Mouse (Mus musculus): ENCODE results near the gene Dhrs7. TPM values are rescaled to one million over a fixed set of nuclear protein-coding genes. Genes with fewer than 3 reads are reported as not detected.
A peak's percentile ranks its signal among the peaks of the same experiment; 100 is the strongest.

Dhrs7 gene
- total and polyA plus RNA-seq, 3 experiments, result 7.2 to 31.6 (median 14.4) TPM

GRCm38 (mm10) chr12:72638025-72638424 is 26.7 kb downstream of the Dhrs7 start:
- Histone ChIP-seq H3K27me3 (ENCODE audit: insufficient read depth, low read length) (no peaks in the 10 kb centered on the region; the same call in 1 of the 2 replicates), H3K4me1 (ENCODE audit: insufficient read depth, low read depth, low read length) (no peaks in the 10 kb centered on the region), H3K36me3 (replicated peaks) (no peaks in the 10 kb centered on the region), H3K9me3 (replicated peaks) (no peaks in the 10 kb centered on the region), H3K4me3 (ENCODE audit: low read depth, low read length) (no peak overlapping the region)
- DNase-seq (ENCODE audit: low spot score), result no peak
- no peak for ATAC-seq (ENCODE audit: extremely low read depth, insufficient number of reproducible peaks, low FRiP score, poor library complexity, severe bottlenecking)
- TF ChIP-seq TAL1 (conservative IDR thresholded peaks at IDR 0.05; ENCODE audit: low read depth, low read length) (no peak), GATA1 (IDR thresholded peaks at IDR 0.05; ENCODE audit: borderline replicate concordance, low read length) (no peak), POLR2AphosphoS5 (IDR thresholded peaks at IDR 0.05; ENCODE audit: insufficient replicate concordance, low read depth, low read length) (no peak), GATA2 (IDR thresholded peaks at IDR 0.05; ENCODE audit: borderline replicate concordance, low read depth, low read length) (no peak), CTCF (IDR thresholded peaks at IDR 0.05; ENCODE audit: low read depth, low read length) (no peak)

GRCm38 (mm10) chr12:72628751-72629150 is 36.0 kb downstream of the Dhrs7 start:
- no peaks in the 10 kb centered on the region for H3K36me3 ChIP-seq (replicated peaks)
- no peak for ATAC-seq (ENCODE audit: extremely low read depth, insufficient number of reproducible peaks, low FRiP score, poor library complexity, severe bottlenecking)
- no peak for TF ChIP-seq POLR2AphosphoS5 (IDR thresholded peaks at IDR 0.05; ENCODE audit: insufficient replicate concordance, low read depth, low read length)
- no peak for TF ChIP-seq TAL1 (conservative IDR thresholded peaks at IDR 0.05; ENCODE audit: low read depth, low read length)
- no peak for TF ChIP-seq GATA1 (IDR thresholded peaks at IDR 0.05; ENCODE audit: borderline replicate concordance, low read length)
- no peak for TF ChIP-seq CTCF (IDR thresholded peaks at IDR 0.05; ENCODE audit: low read depth, low read length)
- no peak for TF ChIP-seq GATA2 (IDR thresholded peaks at IDR 0.05; ENCODE audit: borderline replicate concordance, low read depth, low read length)
- H3K9me3 ChIP-seq (replicated peaks), result no peaks in the 10 kb centered on the region
- H3K27me3 ChIP-seq (ENCODE audit: insufficient read depth, low read length), result peaks cover 10% of the 10 kb centered on the region
- no peak for DNase-seq (ENCODE audit: low spot score)
- H3K4me3 ChIP-seq (ENCODE audit: low read depth, low read length), result no peak overlapping the region
- no peaks in the 10 kb centered on the region for H3K4me1 ChIP-seq (ENCODE audit: insufficient read depth, low read depth, low read length)

- Histone ChIP-seq H3K27me3 (ENCODE audit: insufficient read depth, low read length) (peaks cover 16% of the 10 kb centered on the region), H3K4me1 (ENCODE audit: insufficient read depth, low read depth, low read length) (peaks cover 7% of the 10 kb centered on the region), H3K4me3 (ENCODE audit: low read depth, low read length) (no peak overlapping the region), H3K9me3 (replicated peaks) (no peaks in the 10 kb centered on the region), H3K36me3 (replicated peaks) (no peaks in the 10 kb centered on the region)
- no peak for DNase-seq (ENCODE audit: low spot score)
- no peak for TF ChIP-seq CTCF (IDR thresholded peaks at IDR 0.05; ENCODE audit: low read depth, low read length)
- peak; percentile 42 for TF ChIP-seq TAL1 (conservative IDR thresholded peaks at IDR 0.05; ENCODE audit: low read depth, low read length)
- ATAC-seq (ENCODE audit: extremely low read depth, insufficient number of reproducible peaks, low FRiP score, poor library complexity, severe bottlenecking), result peak; percentile 87
Observed at GRCm38 (mm10) chr12:72622853-72623496, 41.7 kb downstream of the Dhrs7 start.

GRCm38 (mm10) chr12:72621441-72621840 is 43.3 kb downstream of the Dhrs7 start:
- no peak for ATAC-seq (ENCODE audit: extremely low read depth, insufficient number of reproducible peaks, low FRiP score, poor library complexity, severe bottlenecking)
- DNase-seq (ENCODE audit: low spot score), result no peak
- TF ChIP-seq POLR2AphosphoS5 (IDR thresholded peaks at IDR 0.05; ENCODE audit: insufficient replicate concordance, low read depth, low read length) (no peak), GATA1 (IDR thresholded peaks at IDR 0.05; ENCODE audit: borderline replicate concordance, low read length) (no peak)
- H3K36me3 ChIP-seq (replicated peaks), result no peaks in the 10 kb centered on the region
- H3K9me3 ChIP-seq (replicated peaks), result no peaks in the 10 kb centered on the region
- H3K4me3 ChIP-seq (ENCODE audit: low read depth, low read length), result no peak overlapping the region
- H3K4me1 ChIP-seq (ENCODE audit: insufficient read depth, low read depth, low read length), result peaks cover 7% of the 10 kb centered on the region
- peaks cover 13% of the 10 kb centered on the region for H3K27me3 ChIP-seq (ENCODE audit: insufficient read depth, low read length)

GRCm38 (mm10) chr12:72620856-72621255 is 43.9 kb downstream of the Dhrs7 start:
- Histone ChIP-seq H3K27me3 (ENCODE audit: insufficient read depth, low read length) (peaks cover 13% of the 10 kb centered on the region), H3K9me3 (replicated peaks) (no peaks in the 10 kb centered on the region), H3K4me3 (ENCODE audit: low read depth, low read length) (no peak overlapping the region), H3K36me3 (replicated peaks) (no peaks in the 10 kb centered on the region), H3K4me1 (ENCODE audit: insufficient read depth, low read depth, low read length) (peaks cover 7% of the 10 kb centered on the region)
- no peak for ATAC-seq (ENCODE audit: extremely low read depth, insufficient number of reproducible peaks, low FRiP score, poor library complexity, severe bottlenecking)
- no peak for TF ChIP-seq POLR2AphosphoS5 (IDR thresholded peaks at IDR 0.05; ENCODE audit: insufficient replicate concordance, low read depth, low read length)
- no peak for TF ChIP-seq GATA2 (IDR thresholded peaks at IDR 0.05; ENCODE audit: borderline replicate concordance, low read depth, low read length)
- no peak for TF ChIP-seq TAL1 (conservative IDR thresholded peaks at IDR 0.05; ENCODE audit: low read depth, low read length)
- no peak for TF ChIP-seq CTCF (IDR thresholded peaks at IDR 0.05; ENCODE audit: low read depth, low read length)
- no peak for TF ChIP-seq GATA1 (IDR thresholded peaks at IDR 0.05; ENCODE audit: borderline replicate concordance, low read length)
- DNase-seq (ENCODE audit: low spot score), result no peak

- no peak for TF ChIP-seq TAL1 (conservative IDR thresholded peaks at IDR 0.05; ENCODE audit: low read depth, low read length)
- TF ChIP-seq CTCF (IDR thresholded peaks at IDR 0.05; ENCODE audit: low read depth, low read length), result no peak
- TF ChIP-seq GATA1 (IDR thresholded peaks at IDR 0.05; ENCODE audit: borderline replicate concordance, low read length), result no peak
- Histone ChIP-seq H3K36me3 (replicated peaks) (no peaks in the 10 kb centered on the region), H3K4me1 (ENCODE audit: insufficient read depth, low read depth, low read length) (no peaks in the 10 kb centered on the region), H3K4me3 (ENCODE audit: low read depth, low read length) (no peak overlapping the region), H3K9me3 (replicated peaks) (peaks cover 7% of the 10 kb centered on the region), H3K27me3 (ENCODE audit: insufficient read depth, low read length) (no peaks in the 10 kb centered on the region; the same call in 1 of the 2 replicates)
- DNase-seq (ENCODE audit: low spot score) (no peak), ATAC-seq (ENCODE audit: extremely low read depth, insufficient number of reproducible peaks, low FRiP score, poor library complexity, severe bottlenecking) (no peak)
Observed at GRCm38 (mm10) chr12:72612053-72612452, 52.7 kb downstream of the Dhrs7 start.

Other genes starting within 250 kb of the Dhrs7 start
- gene Lrrc9, start 223.0 kb downstream of the Dhrs7 start, total RNA-seq (2014; fragmentation: Nextera tagmentation), result not detected in 2 replicates
- gene Lrrc9, start 223.0 kb downstream of the Dhrs7 start, total RNA-seq (2017), result 0.16 and 0.58 TPM in 2 replicates
- gene Lrrc9, start 223.0 kb downstream of the Dhrs7 start, polyA plus RNA-seq (2012), result not detected in 2 replicates
- 12.8 and 12.9 TPM in 2 replicates for gene Pcnx4, start 128.5 kb downstream of the Dhrs7 start, total RNA-seq (2014; fragmentation: Nextera tagmentation)
- gene Pcnx4, start 128.5 kb downstream of the Dhrs7 start, total RNA-seq (2017), result 4.5 and 5.6 TPM in 2 replicates
- 1.7 and 2.1 TPM in 2 replicates for gene Pcnx4, start 128.5 kb downstream of the Dhrs7 start, polyA plus RNA-seq (2012)
- gene Gm4756, start 15.2 kb downstream of the Dhrs7 start, total RNA-seq (2014; fragmentation: Nextera tagmentation), result not detected in 2 replicates
- gene Gm4756, start 15.2 kb downstream of the Dhrs7 start, total RNA-seq (2017), result 0.12 and 0.16 TPM in 2 replicates
- not detected in 2 replicates for gene Gm4756, start 15.2 kb downstream of the Dhrs7 start, polyA plus RNA-seq (2012)
- gene Ppm1a, start 92.5 kb upstream of the Dhrs7 start, total RNA-seq (2014; fragmentation: Nextera tagmentation), result 72.7 and 75.8 TPM in 2 replicates
- gene Ppm1a, start 92.5 kb upstream of the Dhrs7 start, total RNA-seq (2017), result 138 and 154 TPM in 2 replicates
- gene Ppm1a, start 92.5 kb upstream of the Dhrs7 start, polyA plus RNA-seq (2012), result 15.7 and 20.9 TPM in 2 replicates

All from G1E (cell line).